ENCODE assay signal across 12 mouse cellular contexts in the genomic region with DNA sequence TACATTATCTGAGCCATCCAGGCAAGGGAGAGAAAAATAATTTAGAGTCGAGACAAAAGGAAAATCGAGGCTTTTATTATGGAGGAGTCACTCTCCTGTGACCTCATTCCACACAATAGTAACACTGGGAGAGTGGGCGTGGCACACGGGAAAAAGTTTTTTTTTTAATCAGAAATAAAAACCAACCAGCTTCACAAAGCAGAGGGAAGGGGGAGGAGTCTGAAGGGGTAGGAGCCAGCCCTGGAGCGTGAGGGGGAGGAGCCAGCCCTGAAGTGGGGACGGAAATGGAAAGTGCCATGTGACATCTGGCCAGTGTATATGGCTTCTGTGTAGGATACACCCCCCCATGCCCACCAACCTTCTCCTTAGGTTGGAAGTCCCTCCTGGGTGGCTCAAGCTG. TPM values are rescaled to one million over a fixed set of nuclear protein-coding genes. Genes with fewer than 3 reads are reported as not detected.
DNase-seq lines count a peak whose midpoint lies in the region; ATAC-seq lines count a peak whose summit lies in the region.
"Had no signal": no experiment of that assay in that cellular context is flagged by ENCODE, and none has a peak within 500 bp of the region (broad histone marks: within the 10 kb centered on the region; RNA-seq: fewer than 3 reads in every experiment).

No protein-coding gene starts in this region.

- H3K4me2 ChIP-seq in liver, embryonic 16.5 days (ENCODE audit: low read depth, low read length): no peak overlapping the region
- H3K4me2 ChIP-seq: limb, embryonic 13.5 days; neural tube, embryonic 15.5 days had no signal

- no peaks in the 10 kb centered on the region for H3K36me3 ChIP-seq in liver, embryonic 16.5 days (ENCODE audit: control insufficient read depth, insufficient read depth)
- H3K36me3 ChIP-seq: limb, embryonic 13.5 days; neural tube, embryonic 15.5 days had no signal

- no peaks in the 10 kb centered on the region for H3K27me3 ChIP-seq in liver, embryonic 16.5 days (ENCODE audit: control insufficient read depth, insufficient read depth, low read depth, low read length)
- H3K27me3 ChIP-seq: neural tube, embryonic 15.5 days had no signal

- H3K9ac ChIP-seq in liver, embryonic 16.5 days (ENCODE audit: low read depth, low read length): no peak overlapping the region
- H3K9ac ChIP-seq: neural tube, embryonic 15.5 days had no signal

- H3K4me3 ChIP-seq in liver, embryonic 16.5 days (ENCODE audit: low read depth, low read length): no peak overlapping the region
- H3K4me3 ChIP-seq: limb, embryonic 13.5 days; neural tube, embryonic 15.5 days had no signal

- WGBS in liver, embryonic 16.5 days (ENCODE audit: insufficient replicate concordance): 15% methylated on average over 6 of the region's 6 CpGs

- peaks cover 8% of the 10 kb centered on the region for H3K4me1 ChIP-seq in liver, embryonic 16.5 days (ENCODE audit: control insufficient read depth, low read depth, low read length)

- H3K9me3 ChIP-seq in liver, embryonic 16.5 days (replicated peaks; ENCODE audit: control insufficient read depth, low read length): no peaks in the 10 kb centered on the region
- H3K9me3 ChIP-seq: limb, embryonic 13.5 days; neural tube, embryonic 15.5 days had no signal

- DNase-seq in embryo, embryonic 10 days (ENCODE audit: low spot score): peak; percentile 42
- no peak for DNase-seq in embryo, embryonic 9.5 days (ENCODE audit: extremely low spot score)
- peak; percentile 81 for DNase-seq in 3134 (ENCODE audit: extremely low read depth, insufficient read length, low spot score)
- DNase-seq in thymus, adult 18-20 months: no peak
- DNase-seq in B cell, adult 2 months: no peak
- DNase-seq: cerebellum, adult 18-20 months; gastrocnemius, postnatal 36 days had no signal

- no peak overlapping the region for H3K27ac ChIP-seq in liver, embryonic 16.5 days (ENCODE audit: low read length)
- H3K27ac ChIP-seq: limb, embryonic 13.5 days; neural tube, embryonic 15.5 days had no signal

- ATAC-seq in common myeloid progenitor, adult 5-6 weeks (replicated peaks; ENCODE audit: low read depth, poor library complexity, severe bottlenecking): peak; percentile 68
- 0 out of 2 replicates have a peak, but pooled peaks have one; percentile 42 for ATAC-seq in liver, embryonic 16.5 days (ENCODE audit: low read depth)
- no peak for ATAC-seq in inflammation-experienced regulatory T-cells, adult 6 months

RNA-seq across cellular contexts. Expression of gene Gadd45b, which starts 18.7 kb away (rescaled TPM):
- 6.9 and 7.5 TPM in 2 replicates for total RNA-seq in common myeloid progenitor, adult 5-6 weeks (2017)
- 4.0 and 5.0 TPM in 2 replicates for polyA plus RNA-seq in liver, embryonic 16.5 days (2015; fragmentation: Nextera tagmentation; extraction: Ambion mirVana)
- polyA plus RNA-seq in inflammation-experienced regulatory T-cells, adult 6 months (2017; shearing (Covaris generic)): 10 to 100 TPM; 26.4 to 51.5 (median 39.3) TPM

RNA-seq across cellular contexts. Expression of gene Lmnb2, which starts 30.5 kb away (rescaled TPM):
- total RNA-seq in common myeloid progenitor, adult 5-6 weeks (2017): 44.0 and 46.6 TPM in 2 replicates
- 10.3 TPM in 2 replicates for polyA plus RNA-seq in liver, embryonic 16.5 days (2015; fragmentation: Nextera tagmentation; extraction: Ambion mirVana)
- 1 to 10 TPM; 2.4 to 4.5 (median 3.5) TPM for polyA plus RNA-seq in inflammation-experienced regulatory T-cells, adult 6 months (2017; shearing (Covaris generic))

RNA-seq across cellular contexts. Expression of gene Timm13, which starts 47.8 kb away (rescaled TPM):
- 40.2 and 52.3 TPM in 2 replicates for total RNA-seq in common myeloid progenitor, adult 5-6 weeks (2017)
- 151 and 160 TPM in 2 replicates for polyA plus RNA-seq in liver, embryonic 16.5 days (2015; fragmentation: Nextera tagmentation; extraction: Ambion mirVana)
- polyA plus RNA-seq in inflammation-experienced regulatory T-cells, adult 6 months (2017; shearing (Covaris generic)): 100 to 1,000 TPM; 207 to 260 (median 248) TPM

Comparison
In these comparisons a context has a peak if more than half of its experiments do, and no peak if none do; other contexts are left out.
1. DNase-seq: peak in embryo, embryonic 10 days (single experiment) and 3134 (single experiment); none in embryo, embryonic 9.5 days (single experiment), thymus, adult 18-20 months (0 of 2) and B cell, adult 2 months (0 of 2).